Mouse (Mus musculus): Measurements from ENCODE around the gene Errfi1.

The Errfi1 gene

DNA sequence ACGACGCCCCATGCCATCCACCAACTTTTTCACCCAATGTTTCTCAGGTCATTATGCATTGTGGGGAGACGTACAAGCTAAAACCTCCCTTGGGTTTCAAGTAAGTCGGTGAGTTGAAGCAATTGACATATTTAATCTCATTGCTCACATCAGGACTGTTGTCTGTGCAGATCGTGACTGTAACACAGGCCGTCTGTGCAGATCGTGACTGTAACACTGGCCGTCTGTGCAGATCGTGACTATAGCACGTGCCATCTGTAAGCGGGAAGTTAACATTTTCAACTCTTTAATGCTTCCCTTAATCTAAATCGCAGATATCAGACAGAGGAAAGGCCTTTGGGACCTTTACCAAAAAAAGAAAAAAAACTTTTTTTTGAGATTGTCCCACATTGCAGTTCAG lies 60.0 kb downstream of the Errfi1 start:
- DNase-seq (ENCODE audit: extremely low read depth, low read depth, low spot score), result no peak

DNA sequence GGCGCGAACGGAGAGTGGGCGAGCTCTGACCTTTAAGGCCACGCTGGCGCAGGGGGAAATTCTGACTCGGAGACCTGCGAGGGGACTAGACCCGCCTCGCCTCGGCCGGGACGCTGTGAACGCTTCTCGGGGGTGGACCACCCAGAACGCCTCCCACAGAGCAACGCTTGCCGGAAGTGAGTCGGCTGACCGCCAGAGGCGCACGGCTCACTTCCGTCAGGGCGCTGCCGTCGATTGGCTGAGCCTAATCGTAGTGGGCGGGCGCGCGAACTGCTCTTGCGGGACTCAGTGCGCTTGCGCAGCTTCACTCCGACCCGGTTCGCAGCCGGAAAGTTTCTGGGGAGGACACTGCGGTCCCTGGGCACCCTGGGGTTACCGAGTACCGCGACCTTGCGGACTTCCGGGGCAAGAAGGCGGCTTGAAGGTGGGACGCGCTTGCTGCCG lies 60.6 kb downstream of the Errfi1 start, which contains the start of the genes Park7 and Tnfrsf9:
Gene Park7 (minus strand): TSS at position 148 of the 444 bp plus-strand sequence.
Gene Tnfrsf9 (plus strand): TSS at position 273 of the 444 bp plus-strand sequence.
- no peak for DNase-seq (ENCODE audit: extremely low read depth, low read depth, low spot score)

DNA sequence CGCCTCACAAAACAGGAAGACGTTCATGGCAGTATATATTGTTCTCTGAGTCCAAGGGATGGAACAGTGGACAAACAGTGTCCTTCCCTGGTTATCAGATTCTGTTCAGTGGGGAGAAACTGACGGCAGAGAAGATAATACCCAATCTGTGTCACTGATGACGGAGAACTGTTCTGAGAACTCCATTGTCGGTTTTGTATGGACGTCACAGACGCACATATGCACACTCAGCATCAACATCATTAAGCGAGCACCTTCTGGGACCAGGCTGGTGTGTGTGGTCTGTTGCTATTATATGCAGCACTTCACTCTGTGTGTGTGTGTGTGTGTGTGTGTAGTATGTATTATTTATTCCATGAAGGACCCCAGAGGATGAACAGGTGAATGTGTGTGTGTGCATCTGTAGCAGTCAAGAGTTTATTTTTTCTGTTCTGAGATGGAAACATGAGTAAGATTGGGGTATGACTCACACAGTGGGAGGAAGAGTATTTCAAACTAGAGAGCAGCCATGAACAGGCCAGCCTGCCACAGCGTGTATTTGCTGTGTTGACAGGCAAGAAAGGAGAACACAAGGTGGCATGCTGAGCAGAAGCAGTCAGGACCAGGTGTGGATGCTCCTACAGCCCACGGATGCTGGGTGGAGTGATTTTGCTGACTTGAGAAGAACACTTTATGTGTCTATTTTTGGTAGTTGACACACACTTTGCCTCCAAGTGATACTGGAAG lies 61.6 kb downstream of the Errfi1 start:
- DNase-seq (ENCODE audit: extremely low read depth, low read depth, low spot score), result no peak

DNA sequence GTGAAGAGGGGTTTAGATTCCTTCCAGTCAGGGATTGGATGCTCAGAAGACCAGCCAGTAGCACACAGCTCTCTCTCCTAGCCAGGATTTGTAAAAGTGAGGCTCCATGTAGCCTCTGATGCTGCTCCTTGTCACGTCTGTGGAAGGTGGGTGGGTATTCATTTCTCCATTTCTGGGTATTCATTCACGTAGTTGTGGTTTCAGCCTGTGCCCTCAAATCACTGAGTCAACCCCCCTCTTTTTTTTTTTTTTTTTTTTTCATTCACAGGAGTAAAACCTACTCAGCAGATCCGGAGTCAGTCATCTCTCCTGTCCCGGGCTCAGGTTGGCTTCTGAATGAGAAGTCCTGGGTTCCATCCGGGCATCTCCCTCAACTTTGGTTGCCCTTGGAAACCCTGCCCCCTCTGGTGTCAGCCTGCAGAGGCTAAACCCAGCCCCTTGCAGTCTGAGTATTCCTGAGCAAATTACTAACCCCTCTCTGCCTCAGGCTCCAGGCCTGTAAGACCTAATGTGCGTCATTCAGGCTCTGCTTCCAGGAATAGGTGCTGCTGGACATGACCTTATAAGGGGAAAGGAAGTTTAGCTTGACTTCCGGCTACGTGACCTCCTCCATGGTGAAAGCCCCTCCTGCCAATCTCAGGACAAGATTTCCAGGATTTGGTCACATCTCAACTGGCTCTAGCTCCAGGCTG lies 63.8 kb downstream of the Errfi1 start:
- DNase-seq (ENCODE audit: extremely low read depth, low read depth, low spot score), result no peak
